Mouse (Mus musculus): ENCODE data around the gene Zscan12.

Gene Zscan12

GRCm38 (mm10) chr13:21362621-21363248 is at the start of gene Zscan12:
Gene Zscan12 (plus strand): TSS chr13:21362820.
- peak; percentile 83 for TF ChIP-seq GATA4 (IDR thresholded peaks at IDR 0.05; ENCODE audit: insufficient replicate concordance, low read length)

- TF ChIP-seq GATA4 (IDR thresholded peaks at IDR 0.05; ENCODE audit: insufficient replicate concordance, low read length) = no peak
Measured at GRCm38 (mm10) chr13:21312854-21313253, 49.8 kb upstream of the Zscan12 start.

GRCm38 (mm10) chr13:21313903-21314302 is 48.7 kb upstream of the Zscan12 start:
- TF ChIP-seq GATA4 (IDR thresholded peaks at IDR 0.05; ENCODE audit: insufficient replicate concordance, low read length) = no peak

GRCm38 (mm10) chr13:21320262-21320661 is 42.4 kb upstream of the Zscan12 start:
- TF ChIP-seq GATA4 (IDR thresholded peaks at IDR 0.05; ENCODE audit: insufficient replicate concordance, low read length) = no peak

GRCm38 (mm10) chr13:21321890-21322494 is 40.6 kb upstream of the Zscan12 start:
- no peak for TF ChIP-seq GATA4 (IDR thresholded peaks at IDR 0.05; ENCODE audit: insufficient replicate concordance, low read length)

GRCm38 (mm10) chr13:21322509-21323375 is 39.9 kb upstream of the Zscan12 start:
- TF ChIP-seq GATA4 (IDR thresholded peaks at IDR 0.05; ENCODE audit: insufficient replicate concordance, low read length) = no peak

GRCm38 (mm10) chr13:21323405-21323804 is 39.2 kb upstream of the Zscan12 start:
- TF ChIP-seq GATA4 (IDR thresholded peaks at IDR 0.05; ENCODE audit: insufficient replicate concordance, low read length) = no peak

- no peak for TF ChIP-seq GATA4 (IDR thresholded peaks at IDR 0.05; ENCODE audit: insufficient replicate concordance, low read length)
Measured at GRCm38 (mm10) chr13:21326191-21326590, 36.4 kb upstream of the Zscan12 start.

- no peak for TF ChIP-seq GATA4 (IDR thresholded peaks at IDR 0.05; ENCODE audit: insufficient replicate concordance, low read length)
Measured at GRCm38 (mm10) chr13:21326657-21327211, 35.9 kb upstream of the Zscan12 start.

GRCm38 (mm10) chr13:21327424-21327823 is 35.2 kb upstream of the Zscan12 start:
- no peak for TF ChIP-seq GATA4 (IDR thresholded peaks at IDR 0.05; ENCODE audit: insufficient replicate concordance, low read length)

- TF ChIP-seq GATA4 (IDR thresholded peaks at IDR 0.05; ENCODE audit: insufficient replicate concordance, low read length) = no peak
Measured at GRCm38 (mm10) chr13:21346610-21347009, 16.0 kb upstream of the Zscan12 start, which contains the start of gene Olfr1367. Gene Olfr1367 (plus strand): TSS chr13:21346910.

GRCm38 (mm10) chr13:21350593-21350992 is 12.0 kb upstream of the Zscan12 start:
- TF ChIP-seq GATA4 (IDR thresholded peaks at IDR 0.05; ENCODE audit: insufficient replicate concordance, low read length) = no peak

GRCm38 (mm10) chr13:21363719-21364118 is 1.1 kb downstream of the Zscan12 start:
- no peak for TF ChIP-seq GATA4 (IDR thresholded peaks at IDR 0.05; ENCODE audit: insufficient replicate concordance, low read length)

GRCm38 (mm10) chr13:21366635-21367034 is 4.0 kb downstream of the Zscan12 start:
- TF ChIP-seq GATA4 (IDR thresholded peaks at IDR 0.05; ENCODE audit: insufficient replicate concordance, low read length) = no peak

GRCm38 (mm10) chr13:21372700-21373099 is 10.1 kb downstream of the Zscan12 start:
- no peak for TF ChIP-seq GATA4 (IDR thresholded peaks at IDR 0.05; ENCODE audit: insufficient replicate concordance, low read length)

All from liver, adult (tissue).